Mouse (Mus musculus) thymus, postnatal 25 days (tissue): ENCODE results near the gene Eepd1.
"Not testable (repeated sequence)": the region's sequence is repeated elsewhere in the genome, so short reads cannot be mapped to it uniquely, and the experiment has no call there.

ENCODE experiments used
- DNase-seq: peaks from one replicate; pipeline ENCODE4 v3.0.0; 2022

The Eepd1 gene

GRCm38 (mm10) chr9:25481344-25482095, at the start of gene Eepd1:
Eepd1 (plus strand) TSS chr9:25481547.
- DNase-seq, result peak; percentile 98

GRCm38 (mm10) chr9:25438836-25439235, 42.5 kb upstream of the Eepd1 start:
- no peak for DNase-seq

DNA sequence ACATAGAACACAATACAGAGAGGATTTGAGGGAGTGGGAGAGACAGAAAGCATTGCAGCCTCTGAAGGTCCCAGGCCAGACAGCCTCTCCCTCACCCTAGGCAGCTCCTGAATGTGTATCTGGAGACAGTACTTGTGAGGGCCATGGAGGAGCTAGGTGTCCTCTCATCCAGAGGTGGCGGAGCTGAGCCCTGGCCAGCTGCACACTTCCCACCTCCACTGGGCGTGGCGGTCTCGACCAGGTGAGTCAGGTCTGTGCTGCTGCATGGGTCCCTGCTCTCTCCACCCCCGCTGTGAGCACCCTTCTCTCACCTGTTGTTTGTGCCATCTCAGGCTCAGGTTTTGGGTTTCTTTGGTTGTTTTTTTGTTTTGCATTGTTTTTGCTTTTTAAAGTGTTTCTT, 41.3 kb upstream of the Eepd1 start:
- DNase-seq, result not testable (repeated sequence)

- no peak for DNase-seq
These were observed 39.3 kb upstream of the Eepd1 start for GRCm38 (mm10) chr9:25442041-25442440.

DNA sequence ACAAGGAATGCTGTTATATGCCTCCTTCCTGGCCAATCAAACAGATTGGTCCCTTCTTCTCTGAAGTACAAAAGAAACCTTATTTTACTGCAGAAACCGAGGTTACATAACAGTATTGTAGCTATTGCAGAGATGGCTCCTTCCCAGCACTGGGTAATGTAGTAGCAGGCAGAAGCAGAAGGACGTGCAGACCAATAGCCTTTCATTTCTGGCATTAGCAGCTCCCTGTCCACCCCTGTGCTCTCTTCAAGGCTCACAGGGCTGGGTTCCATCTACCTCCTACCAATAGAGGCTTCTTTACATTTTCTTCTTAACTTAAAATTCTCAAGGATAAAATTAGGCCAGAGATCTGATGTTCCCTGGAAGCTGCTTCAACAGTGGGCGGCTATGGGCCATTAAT, 38.3 kb upstream of the Eepd1 start:
- DNase-seq, result no peak

- DNase-seq, result no peak
These were observed 37.8 kb upstream of the Eepd1 start for GRCm38 (mm10) chr9:25443546-25443945.

- peak; percentile 9 for DNase-seq
These were observed 31.0 kb upstream of the Eepd1 start for GRCm38 (mm10) chr9:25450394-25450793.

DNA sequence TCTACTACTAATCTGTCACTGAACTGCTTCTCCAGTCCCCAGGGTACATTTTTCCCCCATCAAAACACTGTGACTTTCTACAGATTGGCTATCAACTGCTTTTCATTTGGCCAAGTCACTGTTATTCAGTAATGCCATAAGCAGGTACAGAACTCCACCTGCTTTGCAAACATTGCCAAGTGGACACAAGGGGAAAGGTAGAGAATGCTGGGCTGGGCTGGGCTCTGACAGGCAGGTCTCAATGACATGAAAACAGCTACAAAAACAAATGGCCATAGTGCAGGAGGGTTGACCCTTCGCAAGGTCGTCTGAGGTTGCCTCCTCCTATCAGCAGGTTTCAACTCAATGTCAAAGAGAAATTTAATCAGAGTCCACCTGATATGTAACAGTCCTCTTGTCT, 26.3 kb upstream of the Eepd1 start:
- no peak for DNase-seq

- no peak for DNase-seq
These were observed 20.4 kb upstream of the Eepd1 start for GRCm38 (mm10) chr9:25460835-25461555.

GRCm38 (mm10) chr9:25464305-25464704, 17.0 kb upstream of the Eepd1 start:
- DNase-seq, result no peak

GRCm38 (mm10) chr9:25479392-25480020, 1.8 kb upstream of the Eepd1 start:
- DNase-seq, result no peak

DNA sequence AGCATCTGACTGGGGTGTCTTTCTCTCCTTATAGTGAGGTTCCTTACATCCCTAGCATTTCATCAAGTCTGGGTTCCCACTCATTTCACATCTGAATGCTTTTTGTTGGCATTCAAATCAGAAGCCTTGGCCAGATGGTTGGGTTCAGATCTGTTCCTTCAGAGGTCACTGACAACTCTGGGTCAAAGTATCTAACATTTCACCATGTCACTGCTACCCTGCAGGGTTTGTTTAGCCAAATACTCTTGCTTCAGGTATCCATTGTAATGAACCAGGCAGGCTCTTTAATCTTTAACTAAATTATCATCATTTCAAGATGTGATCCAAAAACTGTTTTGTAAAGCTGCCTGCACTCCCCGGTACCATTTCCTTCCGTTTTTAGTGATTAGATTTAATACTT, 671 bp upstream of the Eepd1 start:
- no peak for DNase-seq

- peak; percentile 19 for DNase-seq
These were observed 1.1 kb downstream of the Eepd1 start for GRCm38 (mm10) chr9:25482322-25482998.

GRCm38 (mm10) chr9:25482999-25483347, 1.6 kb downstream of the Eepd1 start:
- peak; percentile 19 for DNase-seq

- no peak for DNase-seq
These were observed 2.7 kb downstream of the Eepd1 start for GRCm38 (mm10) chr9:25483931-25484618.

DNA sequence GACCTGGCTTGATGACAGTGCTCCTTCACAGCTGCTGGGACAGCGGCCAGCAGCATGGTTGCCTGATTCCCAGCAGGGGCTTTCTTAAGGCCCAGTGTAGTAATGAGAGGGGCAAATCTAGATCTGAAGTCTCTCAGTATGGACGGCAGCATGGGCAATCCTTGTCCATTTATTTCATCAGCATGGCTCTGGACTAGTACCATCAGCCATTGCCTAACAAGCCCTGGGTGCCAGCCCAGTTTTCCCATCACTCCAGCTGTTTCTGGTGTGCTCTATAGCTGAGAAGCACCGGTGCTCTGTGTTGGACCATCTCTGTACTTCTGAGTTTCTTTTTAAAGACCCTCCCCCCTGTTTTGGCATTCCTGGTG, 3.3 kb downstream of the Eepd1 start:
- DNase-seq, result no peak

- no peak for DNase-seq
These were observed 3.7 kb downstream of the Eepd1 start for GRCm38 (mm10) chr9:25485006-25485405.

DNA sequence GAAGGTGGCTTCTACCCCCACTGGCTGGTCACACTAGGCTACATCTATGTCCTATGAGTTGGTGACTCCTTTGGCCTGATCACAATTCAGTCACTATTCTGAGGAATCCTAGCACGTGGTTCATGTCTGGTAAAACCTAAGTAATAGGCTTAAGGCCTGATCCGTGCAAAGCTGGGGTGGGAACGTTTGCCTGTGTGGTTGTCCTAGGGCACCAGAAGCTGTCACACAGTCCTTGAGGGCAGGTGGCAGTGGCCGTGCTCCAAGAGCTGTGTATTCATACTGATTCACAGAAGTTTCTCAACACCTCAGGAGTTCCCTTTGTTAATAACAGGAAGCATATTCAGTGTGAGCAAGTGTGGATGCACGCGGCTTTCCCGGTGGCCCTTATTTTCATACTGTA, 4.1 kb downstream of the Eepd1 start:
- DNase-seq, result no peak

GRCm38 (mm10) chr9:25486246-25486807, 5.0 kb downstream of the Eepd1 start:
- DNase-seq, result no peak

DNA sequence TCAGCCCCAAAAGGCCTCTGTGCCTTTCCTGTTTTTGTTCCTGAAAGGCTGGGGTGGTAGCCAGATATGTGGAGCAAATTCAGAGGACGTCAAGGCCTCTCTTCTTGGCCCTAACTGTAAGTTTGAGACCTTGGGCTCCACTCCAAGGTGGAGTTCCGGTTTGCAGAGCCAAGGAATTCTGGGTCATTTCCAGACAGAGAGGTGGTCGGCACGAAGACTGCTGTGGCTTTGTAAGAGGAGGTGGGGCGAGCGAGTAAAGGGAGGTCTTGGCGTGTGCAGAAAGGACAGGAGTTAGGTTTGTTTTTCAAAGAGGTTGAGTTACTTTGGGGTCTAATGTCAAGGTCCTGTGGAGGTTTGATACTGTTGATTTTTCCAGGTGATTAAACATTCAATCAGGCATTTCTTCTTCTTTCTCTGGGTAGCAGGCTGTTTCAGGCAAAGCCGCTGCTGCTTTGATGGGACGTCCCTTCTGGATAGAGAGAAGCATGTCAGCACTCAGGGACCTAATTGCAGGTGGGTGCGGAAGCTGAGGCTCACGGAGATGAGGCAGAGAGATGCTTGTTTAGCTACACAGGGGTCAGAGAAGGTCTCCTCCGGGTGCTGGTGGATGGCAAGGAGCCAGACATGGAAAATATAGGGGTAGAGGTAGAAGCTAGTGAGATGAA, 6.2 kb downstream of the Eepd1 start:
- no peak for DNase-seq

- DNase-seq, result no peak
These were observed 7.2 kb downstream of the Eepd1 start for GRCm38 (mm10) chr9:25488581-25488980.
